Comparison of ENCODE assay signal across 9 mouse cellular contexts in the genomic region with DNA sequence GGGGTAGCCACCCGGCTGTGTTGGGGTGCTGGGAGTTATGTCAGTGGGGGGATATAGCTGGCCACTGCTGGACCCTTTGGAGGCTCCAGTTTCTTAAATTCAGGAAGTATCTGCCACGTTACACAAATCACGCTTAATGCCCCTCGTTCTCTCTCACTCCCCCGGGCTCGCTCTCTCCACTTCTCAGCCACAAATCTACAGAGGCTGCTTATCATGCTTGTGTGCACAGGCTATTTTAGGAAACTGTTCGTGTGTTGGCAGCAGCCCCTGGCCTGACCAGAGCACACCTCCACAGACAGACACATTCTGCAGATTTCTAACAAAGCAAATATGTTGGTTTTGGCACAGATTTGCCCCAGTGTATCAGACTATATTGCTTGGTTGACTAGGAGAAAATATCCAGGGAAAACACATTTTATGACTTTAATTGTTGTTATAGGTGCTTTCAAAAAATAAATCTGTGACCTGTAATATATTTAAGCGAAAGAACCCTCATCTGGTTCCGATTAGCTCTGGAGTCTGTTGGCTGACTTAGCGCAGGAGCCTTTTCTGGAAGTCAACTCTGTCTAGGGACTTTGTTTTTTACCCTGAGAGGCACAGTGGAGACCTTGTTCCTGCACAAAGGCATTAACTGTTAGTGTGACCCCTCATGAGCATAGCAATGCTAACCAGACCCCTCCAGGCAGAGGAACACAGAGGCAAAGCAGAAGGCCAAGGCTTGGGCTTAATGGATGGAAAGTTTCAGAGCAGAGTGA. TPM values are rescaled to one million over a fixed set of nuclear protein-coding genes. Genes with fewer than 3 reads are reported as not detected.
DNase-seq lines count a peak whose midpoint lies in the region; ATAC-seq lines count a peak whose summit lies in the region.
"Had no signal": no experiment of that assay in that cellular context is flagged by ENCODE, and none has a peak within 500 bp of the region (broad histone marks: within the 10 kb centered on the region; RNA-seq: fewer than 3 reads in every experiment).

No protein-coding gene starts in this region.

- peaks cover 15% of the 10 kb centered on the region for H3K4me1 ChIP-seq in lung, embryonic 16.5 days (replicated peaks; ENCODE audit: control insufficient read depth, insufficient read depth, low read length)
- H3K4me1 ChIP-seq in hindbrain, embryonic 15.5 days (replicated peaks): peaks cover 6% of the 10 kb centered on the region
- H3K4me1 ChIP-seq in neural tube, embryonic 11.5 days (ENCODE audit: control insufficient read depth, insufficient read depth, low read length): no peaks in the 10 kb centered on the region; the same call in 1 of the 2 replicates
- H3K4me1 ChIP-seq: liver, embryonic 15.5 days had no signal

- DNase-seq in lung, postnatal 25 days (ENCODE audit: low spot score): no peak
- peak; percentile 78 for DNase-seq in embryo, embryonic 10.5 days (ENCODE audit: low spot score)
- DNase-seq in neural tube, embryonic 11.5 days (ENCODE audit: low spot score): peak; percentile 27
- no peak for DNase-seq in right cerebral cortex, postnatal 25 days
- no peak for DNase-seq in spleen, adult 18-20 months

- peak overlapping the region; percentile 53 for H3K9ac ChIP-seq in lung, embryonic 16.5 days (ENCODE audit: low read length)
- no peak overlapping the region for H3K9ac ChIP-seq in hindbrain, embryonic 15.5 days
- H3K9ac ChIP-seq in neural tube, embryonic 11.5 days (ENCODE audit: low read length): no peak overlapping the region
- H3K9ac ChIP-seq: liver, embryonic 15.5 days had no signal

- peak overlapping the region; percentile 91 for H3K27ac ChIP-seq in lung, embryonic 16.5 days (ENCODE audit: low read length)
- 0 out of 2 replicates have a peak overlapping the region, but pooled peaks have one; percentile 14 for H3K27ac ChIP-seq in hindbrain, embryonic 15.5 days (replicated peaks)
- H3K27ac ChIP-seq in neural tube, embryonic 11.5 days (ENCODE audit: low read depth, low read length): peak overlapping the region; percentile 64; the same call in 1 of the 2 replicates
- H3K27ac ChIP-seq: liver, embryonic 15.5 days had no signal

- H3K27me3 ChIP-seq in lung, embryonic 16.5 days (ENCODE audit: control insufficient read depth, insufficient read depth, low read depth, low read length): no peaks in the 10 kb centered on the region
- H3K27me3 ChIP-seq in hindbrain, embryonic 15.5 days: no peaks in the 10 kb centered on the region
- no peaks in the 10 kb centered on the region for H3K27me3 ChIP-seq in neural tube, embryonic 11.5 days (ENCODE audit: control insufficient read depth, insufficient read depth, low read length)

- H3K9me3 ChIP-seq in lung, embryonic 16.5 days (ENCODE audit: control insufficient read depth, low read length): peaks cover 3% of the 10 kb centered on the region; the same call in 1 of the 2 replicates
- no peaks in the 10 kb centered on the region for H3K9me3 ChIP-seq in hindbrain, embryonic 15.5 days
- H3K9me3 ChIP-seq in neural tube, embryonic 11.5 days (ENCODE audit: control insufficient read depth, low read length): no peaks in the 10 kb centered on the region
- H3K9me3 ChIP-seq: liver, embryonic 15.5 days had no signal

- H3K4me2 ChIP-seq in lung, embryonic 16.5 days (ENCODE audit: low read depth, low read length): peak overlapping the region; percentile 41
- no peak overlapping the region for H3K4me2 ChIP-seq in hindbrain, embryonic 15.5 days
- no peak overlapping the region for H3K4me2 ChIP-seq in neural tube, embryonic 11.5 days (ENCODE audit: low read depth)
- H3K4me2 ChIP-seq: liver, embryonic 15.5 days had no signal

- peak; percentile 88 for ATAC-seq in lung, embryonic 16.5 days (ENCODE audit: low read depth)
- no peak for ATAC-seq in hindbrain, embryonic 15.5 days (ENCODE audit: low FRiP score, low read depth)
- no peak for ATAC-seq in neural tube, embryonic 11.5 days (ENCODE audit: insufficient read depth, low FRiP score, low TSS enrichment)
- ATAC-seq in frontal cortex, adult (ENCODE audit: low TSS enrichment): no peak

- no peaks in the 10 kb centered on the region for H3K36me3 ChIP-seq in lung, embryonic 16.5 days (ENCODE audit: control insufficient read depth, insufficient read depth, low read length)
- H3K36me3 ChIP-seq in hindbrain, embryonic 15.5 days: no peaks in the 10 kb centered on the region
- no peaks in the 10 kb centered on the region for H3K36me3 ChIP-seq in neural tube, embryonic 11.5 days (ENCODE audit: control insufficient read depth, insufficient read depth, low read length)
- H3K36me3 ChIP-seq: liver, embryonic 15.5 days had no signal

- WGBS in lung, embryonic 16.5 days: 23% methylated on average over 10 of the region's 10 CpGs
- WGBS in hindbrain, embryonic 15.5 days: 58% methylated on average over 10 of the region's 10 CpGs
- WGBS in neural tube, embryonic 11.5 days: 49% methylated on average over 10 of the region's 10 CpGs

- H3K4me3 ChIP-seq in lung, embryonic 16.5 days (ENCODE audit: low read length): no peak overlapping the region; the same call in 1 of the 2 replicates
- no peak overlapping the region for H3K4me3 ChIP-seq in hindbrain, embryonic 15.5 days
- no peak overlapping the region for H3K4me3 ChIP-seq in neural tube, embryonic 11.5 days (ENCODE audit: low read depth, low read length)
- H3K4me3 ChIP-seq: liver, embryonic 15.5 days had no signal

RNA-seq across cellular contexts. Expression of gene Ccdc42, which starts 51.2 kb away (rescaled TPM):
- 0.67 and 1.1 TPM in 2 replicates for polyA plus RNA-seq in lung, embryonic 16.5 days (2015; fragmentation: Nextera tagmentation; extraction: Ambion mirVana)
- polyA plus RNA-seq in hindbrain, embryonic 15.5 days (2015; fragmentation: Nextera tagmentation; extraction: Ambion mirVana): 0.17 and 0.25 TPM in 2 replicates
- polyA plus RNA-seq in neural tube, embryonic 11.5 days (2014; fragmentation: Nextera tagmentation; extraction: Ambion mirVana): 1.4 and 2.3 TPM in 2 replicates
- polyA plus RNA-seq: liver, embryonic 15.5 days had no signal

RNA-seq across cellular contexts. Expression of gene Myh10, which starts 53.3 kb away (rescaled TPM):
- 119 and 125 TPM in 2 replicates for polyA plus RNA-seq in lung, embryonic 16.5 days (2015; fragmentation: Nextera tagmentation; extraction: Ambion mirVana)
- polyA plus RNA-seq in hindbrain, embryonic 15.5 days (2015; fragmentation: Nextera tagmentation; extraction: Ambion mirVana): 97.3 and 98.8 TPM in 2 replicates
- 138 and 159 TPM in 2 replicates for polyA plus RNA-seq in neural tube, embryonic 11.5 days (2014; fragmentation: Nextera tagmentation; extraction: Ambion mirVana)

Comparison
In these comparisons a context has a peak if more than half of its experiments do, and no peak if none do; other contexts are left out.
1. H3K27ac ChIP-seq: peak in every context shown above with its lines; median percentile 91 in lung, embryonic 16.5 days; 64 in neural tube, embryonic 11.5 days; 14 in hindbrain, embryonic 15.5 days.
2. DNase-seq: peak in embryo, embryonic 10.5 days (single experiment) and neural tube, embryonic 11.5 days (single experiment); none in lung, postnatal 25 days (single experiment), right cerebral cortex, postnatal 25 days (single experiment) and spleen, adult 18-20 months (0 of 2).